Mouse (Mus musculus): Measurements from ENCODE around the gene Prkcb. TPM values are rescaled to one million over a fixed set of nuclear protein-coding genes. Genes with fewer than 3 reads are reported as not detected.

Gene Prkcb
- polyA plus RNA-seq, 1 experiment from 2014 or later = 10.2 TPM

- no peak overlapping the region for H3K9ac ChIP-seq
- ATAC-seq (ENCODE audit: insufficient number of reproducible peaks, low FRiP score, low TSS enrichment, low read depth) = no peak
- H3K4me2 ChIP-seq = no peak overlapping the region
- no peaks in the 10 kb centered on the region for H3K36me3 ChIP-seq
- H3K27me3 ChIP-seq = no peaks in the 10 kb centered on the region
- 75% methylated on average over 4 of the region's 4 CpGs for WGBS
- no peaks in the 10 kb centered on the region for H3K9me3 ChIP-seq
- H3K27ac ChIP-seq = no peak overlapping the region
- H3K4me3 ChIP-seq = no peak overlapping the region
- H3K4me1 ChIP-seq = no peaks in the 10 kb centered on the region
Measured at GRCm38 (mm10) chr7:122329588-122329987, 41.0 kb downstream of the Prkcb start.

GRCm38 (mm10) chr7:122333686-122334085, 45.1 kb downstream of the Prkcb start:
- no peak overlapping the region for H3K4me2 ChIP-seq
- no peaks in the 10 kb centered on the region for H3K4me1 ChIP-seq
- no peaks in the 10 kb centered on the region for H3K36me3 ChIP-seq
- WGBS = 57% methylated on average over 7 of the region's 7 CpGs
- H3K27ac ChIP-seq = no peak overlapping the region
- no peak overlapping the region for H3K4me3 ChIP-seq
- H3K27me3 ChIP-seq = no peaks in the 10 kb centered on the region
- H3K9me3 ChIP-seq = no peaks in the 10 kb centered on the region
- no peak overlapping the region for H3K9ac ChIP-seq
- no peak for ATAC-seq (ENCODE audit: insufficient number of reproducible peaks, low FRiP score, low TSS enrichment, low read depth)

GRCm38 (mm10) chr7:122337302-122337701, 48.8 kb downstream of the Prkcb start:
- Histone ChIP-seq H3K4me2 (no peak overlapping the region), H3K4me1 (no peaks in the 10 kb centered on the region), H3K4me3 (no peak overlapping the region), H3K9me3 (no peaks in the 10 kb centered on the region), H3K27me3 (no peaks in the 10 kb centered on the region), H3K36me3 (no peaks in the 10 kb centered on the region), H3K9ac (no peak overlapping the region), H3K27ac (no peak overlapping the region)
- 84% methylated on average over 3 of the region's 3 CpGs for WGBS
- ATAC-seq (ENCODE audit: insufficient number of reproducible peaks, low FRiP score, low TSS enrichment, low read depth) = no peak

GRCm38 (mm10) chr7:122338055-122338454, 49.5 kb downstream of the Prkcb start:
- H3K4me2 ChIP-seq = no peak overlapping the region
- H3K9me3 ChIP-seq = no peaks in the 10 kb centered on the region
- H3K9ac ChIP-seq = no peak overlapping the region
- H3K4me1 ChIP-seq = no peaks in the 10 kb centered on the region
- no peaks in the 10 kb centered on the region for H3K27me3 ChIP-seq
- 52% methylated on average over 3 of the region's 3 CpGs for WGBS
- no peak for ATAC-seq (ENCODE audit: insufficient number of reproducible peaks, low FRiP score, low TSS enrichment, low read depth)
- H3K4me3 ChIP-seq = no peak overlapping the region
- no peak overlapping the region for H3K27ac ChIP-seq
- H3K36me3 ChIP-seq = no peaks in the 10 kb centered on the region

- no peak overlapping the region for H3K9ac ChIP-seq
- no peak overlapping the region for H3K4me2 ChIP-seq
- H3K27me3 ChIP-seq = no peaks in the 10 kb centered on the region
- no peaks in the 10 kb centered on the region for H3K9me3 ChIP-seq
- H3K27ac ChIP-seq = no peak overlapping the region
- H3K36me3 ChIP-seq = no peaks in the 10 kb centered on the region
- no peaks in the 10 kb centered on the region for H3K4me1 ChIP-seq
- H3K4me3 ChIP-seq = no peak overlapping the region
- 90% methylated on average over 2 of the region's 2 CpGs for WGBS
- no peak for ATAC-seq (ENCODE audit: insufficient number of reproducible peaks, low FRiP score, low TSS enrichment, low read depth)
Measured at GRCm38 (mm10) chr7:122339476-122339875, 50.9 kb downstream of the Prkcb start.

GRCm38 (mm10) chr7:122341813-122342212, 53.3 kb downstream of the Prkcb start:
- no peak overlapping the region for H3K27ac ChIP-seq
- no peaks in the 10 kb centered on the region for H3K4me1 ChIP-seq
- H3K4me2 ChIP-seq = no peak overlapping the region
- H3K27me3 ChIP-seq = no peaks in the 10 kb centered on the region
- H3K36me3 ChIP-seq = no peaks in the 10 kb centered on the region
- no peak overlapping the region for H3K4me3 ChIP-seq
- no peaks in the 10 kb centered on the region for H3K9me3 ChIP-seq
- ATAC-seq (ENCODE audit: insufficient number of reproducible peaks, low FRiP score, low TSS enrichment, low read depth) = no peak
- no peak overlapping the region for H3K9ac ChIP-seq
- 64% methylated on average over 3 of the region's 3 CpGs for WGBS

- no peak overlapping the region for H3K9ac ChIP-seq
- no peaks in the 10 kb centered on the region for H3K4me1 ChIP-seq
- no peak overlapping the region for H3K4me2 ChIP-seq
- WGBS = 38% methylated on average over 7 of the region's 7 CpGs
- H3K4me3 ChIP-seq = no peak overlapping the region
- no peaks in the 10 kb centered on the region for H3K36me3 ChIP-seq
- H3K9me3 ChIP-seq = no peaks in the 10 kb centered on the region
- no peaks in the 10 kb centered on the region for H3K27me3 ChIP-seq
- H3K27ac ChIP-seq = no peak overlapping the region
- no peak for ATAC-seq (ENCODE audit: insufficient number of reproducible peaks, low FRiP score, low TSS enrichment, low read depth)
Measured at GRCm38 (mm10) chr7:122344656-122345055, 56.1 kb downstream of the Prkcb start.

- no peak for ATAC-seq (ENCODE audit: insufficient number of reproducible peaks, low FRiP score, low TSS enrichment, low read depth)
- WGBS = 57% methylated on average over 14 of the region's 14 CpGs
- Histone ChIP-seq H3K27me3 (no peaks in the 10 kb centered on the region), H3K4me2 (no peak overlapping the region), H3K9ac (no peak overlapping the region), H3K36me3 (no peaks in the 10 kb centered on the region), H3K27ac (no peak overlapping the region), H3K4me3 (no peak overlapping the region), H3K9me3 (no peaks in the 10 kb centered on the region), H3K4me1 (no peaks in the 10 kb centered on the region)
Measured at GRCm38 (mm10) chr7:122346251-122347242, 58.0 kb downstream of the Prkcb start.

- H3K4me1 ChIP-seq = no peaks in the 10 kb centered on the region
- H3K4me2 ChIP-seq = no peak overlapping the region
- H3K9ac ChIP-seq = no peak overlapping the region
- WGBS = 83% methylated on average over 3 of the region's 3 CpGs
- H3K9me3 ChIP-seq = no peaks in the 10 kb centered on the region
- ATAC-seq (ENCODE audit: insufficient number of reproducible peaks, low FRiP score, low TSS enrichment, low read depth) = no peak
- H3K27me3 ChIP-seq = no peaks in the 10 kb centered on the region
- no peak overlapping the region for H3K4me3 ChIP-seq
- no peaks in the 10 kb centered on the region for H3K36me3 ChIP-seq
- H3K27ac ChIP-seq = no peak overlapping the region
Measured at GRCm38 (mm10) chr7:122347433-122347832, 58.9 kb downstream of the Prkcb start.

GRCm38 (mm10) chr7:122349961-122350360, 61.4 kb downstream of the Prkcb start:
- Histone ChIP-seq H3K27me3 (no peaks in the 10 kb centered on the region), H3K4me3 (no peak overlapping the region), H3K36me3 (no peaks in the 10 kb centered on the region), H3K9me3 (no peaks in the 10 kb centered on the region), H3K27ac (no peak overlapping the region), H3K9ac (no peak overlapping the region), H3K4me2 (no peak overlapping the region), H3K4me1 (no peaks in the 10 kb centered on the region)
- WGBS = 81% methylated on average over 5 of the region's 5 CpGs
- ATAC-seq (ENCODE audit: insufficient number of reproducible peaks, low FRiP score, low TSS enrichment, low read depth) = no peak

- no peaks in the 10 kb centered on the region for H3K36me3 ChIP-seq
- H3K4me2 ChIP-seq = no peak overlapping the region
- H3K4me1 ChIP-seq = no peaks in the 10 kb centered on the region
- H3K27ac ChIP-seq = no peak overlapping the region
- ATAC-seq (ENCODE audit: insufficient number of reproducible peaks, low FRiP score, low TSS enrichment, low read depth) = no peak
- H3K27me3 ChIP-seq = no peaks in the 10 kb centered on the region
- H3K4me3 ChIP-seq = no peak overlapping the region
- H3K9ac ChIP-seq = no peak overlapping the region
- WGBS = 76% methylated on average over 2 of the region's 2 CpGs
- H3K9me3 ChIP-seq = no peaks in the 10 kb centered on the region
Measured at GRCm38 (mm10) chr7:122350741-122351140, 62.2 kb downstream of the Prkcb start.

GRCm38 (mm10) chr7:122351816-122352215, 63.3 kb downstream of the Prkcb start:
- no peaks in the 10 kb centered on the region for H3K9me3 ChIP-seq
- H3K27me3 ChIP-seq = no peaks in the 10 kb centered on the region
- ATAC-seq (ENCODE audit: insufficient number of reproducible peaks, low FRiP score, low TSS enrichment, low read depth) = no peak
- no peak overlapping the region for H3K4me2 ChIP-seq
- no peak overlapping the region for H3K4me3 ChIP-seq
- H3K36me3 ChIP-seq = no peaks in the 10 kb centered on the region
- H3K9ac ChIP-seq = no peak overlapping the region
- no peak overlapping the region for H3K27ac ChIP-seq
- H3K4me1 ChIP-seq = no peaks in the 10 kb centered on the region
- WGBS = 76% methylated on average over 4 of the region's 4 CpGs
